Mouse (Mus musculus) bone marrow, adult 2 months (tissue): ENCODE data around the gene Traf2.

Experiments
- CTCF ChIP-seq: fragments of 200-500 bp; IDR thresholded peaks from 2 replicates; pipeline ENCODE4 v1.5.1; 2011; ENCODE audit warnings: low read length, control low read depth; ENCODE audit not compliant: control insufficient read depth, insufficient read depth
- POLR2A ChIP-seq: fragments of 200-500 bp; IDR thresholded peaks from 2 replicates; pipeline ENCODE4 v1.6.1; 2011; ENCODE audit warnings: low read depth, mild to moderate bottlenecking, control low read depth, low read length, borderline replicate concordance; ENCODE audit not compliant: control insufficient read depth

DNA sequence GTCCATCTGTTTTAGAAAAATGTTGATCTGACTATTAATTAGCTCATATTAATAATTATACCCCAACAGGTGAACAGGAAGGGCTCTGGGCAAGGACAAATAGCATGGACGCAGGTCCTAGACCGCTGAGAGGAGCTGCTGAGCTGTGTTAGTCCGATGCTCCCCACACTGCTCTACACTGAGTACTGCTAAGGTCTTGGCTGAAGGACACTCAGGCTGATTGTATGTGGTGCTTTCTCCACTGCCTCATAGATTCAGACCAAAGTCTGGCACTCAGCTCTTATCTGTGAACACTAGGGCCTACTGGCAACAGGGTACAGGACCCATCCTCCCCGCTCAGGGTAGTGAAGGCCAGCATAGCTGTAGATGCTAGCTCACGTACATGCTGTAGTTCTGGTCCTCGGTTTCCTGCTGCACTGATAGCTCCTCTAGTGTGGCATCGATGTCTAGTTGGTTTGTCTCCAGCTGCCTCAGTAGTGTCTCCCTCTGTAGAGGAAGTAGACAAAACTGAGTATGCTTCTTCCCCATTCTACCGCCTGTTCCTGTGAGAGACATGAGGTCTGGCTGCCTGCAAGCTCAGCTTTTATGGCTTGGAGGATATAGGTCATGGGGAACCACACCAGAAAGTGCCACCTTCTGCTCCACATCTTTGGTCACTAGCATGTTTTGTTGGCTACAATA lies 41.6 kb upstream of the Traf2 start:
- no peak for TF ChIP-seq CTCF
- TF ChIP-seq POLR2A: no peak
